Mouse (Mus musculus) neural tube, embryonic 11.5 days (tissue): ENCODE data around the gene Slc4a5. TPM values are rescaled to one million over a fixed set of nuclear protein-coding genes. Genes with fewer than 3 reads are reported as not detected.

Source experiments
- ATAC-seq: fragments of 200-750 bp; cut with Nextera tagmentation; 2 replicates; pipeline ENCODE4 v1.8.0; 2017; ENCODE audit warnings: moderate number of reproducible peaks, mild to moderate bottlenecking, moderate TSS enrichment, moderate library complexity; ENCODE audit not compliant: insufficient read depth, low FRiP score, low TSS enrichment
- DNase-seq: peaks from one replicate; pipeline ENCODE4 v3.0.0-alpha.2; 2015; ENCODE audit warnings: low spot score
- H3K27ac ChIP-seq: fragments of 300-500 bp; sonication (generic); 2 replicates; pipeline ENCODE4 v1.5.1; 2014; ENCODE audit warnings: low read depth, mild to moderate bottlenecking, low read length
- H3K27me3 ChIP-seq: fragments of 300-500 bp; sonication (generic); 2 replicates; pipeline ENCODE4 v1.6.1; 2014; ENCODE audit warnings: mild to moderate bottlenecking, low read length, mixed read lengths; ENCODE audit not compliant: control insufficient read depth, insufficient read depth
- H3K36me3 ChIP-seq: fragments of 300-500 bp; sonication (generic); 2 replicates; pipeline ENCODE4 v1.6.1; 2014; ENCODE audit warnings: mild to moderate bottlenecking, low read length, moderate library complexity, mixed read lengths; ENCODE audit not compliant: control insufficient read depth, insufficient read depth
- H3K4me1 ChIP-seq: fragments of 300-500 bp; sonication (generic); 2 replicates; pipeline ENCODE4 v1.6.1; 2014; ENCODE audit warnings: low read length, mixed read lengths; ENCODE audit not compliant: control insufficient read depth, insufficient read depth
- H3K4me2 ChIP-seq: fragments of 300-500 bp; sonication (generic); 2 replicates; pipeline ENCODE4 v1.6.1; 2014; ENCODE audit warnings: low read depth, mild to moderate bottlenecking, moderate library complexity
- H3K4me3 ChIP-seq: fragments of 300-500 bp; sonication (generic); 2 replicates; pipeline ENCODE4 v1.5.1; 2014; ENCODE audit warnings: low read depth, low read length
- H3K9ac ChIP-seq: fragments of 300-500 bp; sonication (generic); 2 replicates; pipeline ENCODE4 v1.6.1; 2014; ENCODE audit warnings: mild to moderate bottlenecking, low read length
- H3K9me3 ChIP-seq: fragments of 300-500 bp; sonication (generic); 2 replicates; pipeline ENCODE4 v1.6.1; 2016; ENCODE audit warnings: low read length; ENCODE audit not compliant: control insufficient read depth
- WGBS: fragments of 180-500 bp; shearing (Covaris S2); extraction: QIAGEN DNeasy Blood & Tissue Kit; methylation state at CpG from one replicate; pipeline ENCODE4 v1.1.7; 2014; 5-methylcytosine and 5-hydroxymethylcytosine counted together
- polyA plus RNA-seq: library from polyadenylated mRNA; unstranded; fragments of >200 nt; fragmentation: Nextera tagmentation; extraction: Ambion mirVana; gene quantifications from 2 replicates; pipeline ENCODE4 v1.2.1, GENCODE M21; 2014

Slc4a5 gene
- polyA plus RNA-seq, 1 experiment from 2014 or later, result 0.28 TPM

DNA sequence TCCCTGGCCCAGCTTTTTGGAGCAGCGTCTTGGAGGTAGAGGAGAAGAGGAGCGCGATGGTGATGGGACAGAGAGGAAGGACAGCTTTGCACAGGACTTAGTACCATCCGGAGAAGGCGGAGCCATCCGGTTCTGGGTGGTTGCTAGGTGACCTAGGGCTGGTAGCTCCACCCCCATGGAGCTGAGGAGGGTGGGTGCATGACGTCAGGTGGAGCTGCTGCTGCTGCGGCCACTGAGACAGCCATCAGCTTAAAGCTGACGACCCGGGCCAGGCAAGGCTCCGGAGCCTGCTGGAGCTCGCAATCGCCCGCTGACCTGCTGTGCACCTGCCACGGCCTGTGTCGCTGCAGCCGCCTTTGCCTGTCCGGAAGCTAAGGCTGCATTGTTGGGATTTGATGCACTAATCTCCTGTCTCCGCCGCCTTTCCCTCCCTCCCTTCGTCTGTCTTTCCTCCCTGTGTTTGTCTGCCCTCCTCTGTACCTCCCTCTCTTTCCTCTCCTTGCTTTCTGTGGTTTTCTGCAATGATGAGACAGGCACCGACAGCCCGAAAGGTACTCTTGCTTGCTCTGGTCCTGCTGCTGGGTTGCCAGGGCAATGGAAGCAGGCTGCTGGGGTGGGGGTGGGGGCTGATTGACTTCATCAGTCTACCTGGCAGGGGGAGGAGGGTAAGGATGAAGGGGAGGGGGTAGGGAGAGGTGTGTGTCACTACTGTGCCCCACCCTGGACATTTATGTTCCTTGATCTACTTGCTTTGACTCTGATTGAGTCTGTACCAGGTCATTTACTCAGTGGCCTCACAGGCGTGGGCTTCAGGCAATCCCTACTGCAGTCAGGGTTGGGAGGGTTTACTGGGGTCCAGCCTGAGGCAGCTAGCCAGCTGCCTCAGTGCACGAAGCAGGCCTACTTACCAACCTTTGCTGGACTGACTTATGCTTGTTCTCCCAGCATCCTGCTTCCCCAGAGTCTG is 33.5 kb upstream of the Slc4a5 start:
- Histone ChIP-seq H3K36me3 (peaks cover 16% of the 10 kb centered on the region), H3K9me3 (no peaks in the 10 kb centered on the region), H3K9ac (peak overlapping the region; percentile 69), H3K27ac (peak overlapping the region; percentile 75), H3K4me2 (peak overlapping the region; percentile 65), H3K4me3 (peak overlapping the region; percentile 37), H3K4me1 (peaks cover 20% of the 10 kb centered on the region), H3K27me3 (no peaks in the 10 kb centered on the region)
- peak; percentile 96 for ATAC-seq
- 10% methylated on average over 22 of the region's 25 CpGs for WGBS
- DNase-seq, result peak; percentile 88

DNA sequence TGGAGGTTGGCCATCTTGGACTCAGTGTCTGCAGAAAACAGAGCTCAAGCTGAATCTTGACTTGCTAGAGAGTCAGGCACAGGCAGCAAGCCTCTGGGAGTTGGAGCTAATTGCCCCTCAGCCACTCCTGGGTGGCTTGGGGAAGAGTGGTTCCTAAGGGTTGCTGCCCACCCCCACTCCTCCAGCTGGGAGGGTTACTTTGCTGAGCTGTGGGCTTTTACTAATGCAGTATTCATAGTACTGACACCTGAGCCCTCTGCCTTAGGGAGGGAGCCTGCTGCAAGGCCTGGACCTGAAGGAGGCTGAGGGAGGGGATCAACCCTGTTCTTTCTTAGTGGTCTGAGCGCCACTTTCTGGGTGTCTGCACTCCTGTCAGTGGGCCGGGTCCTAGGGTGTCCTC is 32.7 kb upstream of the Slc4a5 start:
- Histone ChIP-seq H3K27ac (0 out of 2 replicates have a peak overlapping the region, but pooled peaks have one; percentile 75), H3K4me3 (peak overlapping the region; percentile 37), H3K27me3 (no peaks in the 10 kb centered on the region), H3K9me3 (no peaks in the 10 kb centered on the region), H3K9ac (peak overlapping the region; percentile 69), H3K4me1 (peaks cover 20% of the 10 kb centered on the region), H3K36me3 (peaks cover 21% of the 10 kb centered on the region), H3K4me2 (peak overlapping the region; percentile 65)
- WGBS, result 82% methylated on average over 2 of the region's 2 CpGs
- ATAC-seq (no peak), DNase-seq (no peak)

DNA sequence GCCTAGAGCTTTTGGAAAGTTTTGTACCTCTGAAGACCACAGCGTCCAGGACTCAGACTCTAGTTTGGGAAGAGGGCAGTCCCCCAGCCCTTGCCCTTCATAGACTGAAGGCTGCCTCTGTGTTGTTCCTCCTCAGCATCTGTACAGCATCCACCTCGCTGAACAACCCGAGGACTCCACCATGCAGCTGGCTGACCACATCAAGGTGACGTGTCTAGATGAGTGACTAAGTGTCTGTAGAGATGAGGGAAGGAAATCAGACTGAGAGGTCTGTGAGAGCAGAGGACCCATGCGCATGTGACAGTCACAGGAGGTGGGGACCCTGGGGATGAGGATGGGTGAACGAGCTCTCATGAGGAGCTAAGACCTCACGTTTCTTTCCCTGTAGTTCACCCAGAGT is 26.1 kb upstream of the Slc4a5 start:
- ATAC-seq (no peak), DNase-seq (no peak)
- Histone ChIP-seq H3K9ac (no peak overlapping the region), H3K27ac (no peak overlapping the region), H3K4me3 (no peak overlapping the region), H3K4me2 (no peak overlapping the region), H3K9me3 (no peaks in the 10 kb centered on the region), H3K4me1 (no peaks in the 10 kb centered on the region), H3K36me3 (peaks cover 42% of the 10 kb centered on the region), H3K27me3 (no peaks in the 10 kb centered on the region)
- 92% methylated on average over 7 of the region's 7 CpGs for WGBS

DNA sequence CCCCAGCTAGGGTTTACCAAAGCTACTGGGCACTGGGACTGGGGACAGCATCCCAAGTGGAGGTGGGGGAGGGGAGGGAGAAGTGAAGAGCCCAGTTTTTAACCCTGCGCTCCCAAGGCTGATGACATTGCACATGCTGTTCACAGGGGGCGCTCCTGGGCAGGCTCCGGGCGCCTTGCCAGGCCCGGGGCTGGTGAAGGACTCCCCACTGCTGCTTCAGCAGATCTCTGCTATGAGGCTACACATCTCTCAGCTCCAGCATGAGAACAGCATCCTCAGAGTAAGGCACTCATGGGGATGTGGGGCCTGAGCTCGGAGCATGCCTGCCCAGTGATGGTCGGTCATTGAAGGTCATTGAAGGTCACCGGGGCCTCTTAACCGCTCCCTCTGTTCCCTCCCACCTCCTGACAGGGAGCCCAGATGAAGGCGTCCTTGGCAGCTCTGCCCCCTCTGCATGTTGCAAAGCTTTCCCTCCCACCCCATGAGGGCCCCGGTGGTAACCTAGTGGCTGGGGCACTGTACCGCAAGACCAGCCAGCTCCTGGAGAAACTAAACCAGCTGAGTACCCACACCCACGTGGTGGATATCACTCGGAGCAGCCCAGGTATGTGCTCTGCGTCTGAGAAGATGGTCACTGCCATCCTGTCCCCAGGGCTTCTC is 22.2 kb upstream of the Slc4a5 start:
- no peak for ATAC-seq
- H3K9ac ChIP-seq, result no peak overlapping the region
- DNase-seq, result peak; percentile 36
- WGBS, result 45% methylated on average over 15 of the region's 15 CpGs
- H3K9me3 ChIP-seq, result no peaks in the 10 kb centered on the region
- H3K4me1 ChIP-seq, result no peaks in the 10 kb centered on the region
- H3K36me3 ChIP-seq, result peaks cover 24% of the 10 kb centered on the region
- H3K4me3 ChIP-seq, result no peak overlapping the region
- H3K4me2 ChIP-seq, result no peak overlapping the region
- H3K27me3 ChIP-seq, result no peaks in the 10 kb centered on the region
- H3K27ac ChIP-seq, result no peak overlapping the region

DNA sequence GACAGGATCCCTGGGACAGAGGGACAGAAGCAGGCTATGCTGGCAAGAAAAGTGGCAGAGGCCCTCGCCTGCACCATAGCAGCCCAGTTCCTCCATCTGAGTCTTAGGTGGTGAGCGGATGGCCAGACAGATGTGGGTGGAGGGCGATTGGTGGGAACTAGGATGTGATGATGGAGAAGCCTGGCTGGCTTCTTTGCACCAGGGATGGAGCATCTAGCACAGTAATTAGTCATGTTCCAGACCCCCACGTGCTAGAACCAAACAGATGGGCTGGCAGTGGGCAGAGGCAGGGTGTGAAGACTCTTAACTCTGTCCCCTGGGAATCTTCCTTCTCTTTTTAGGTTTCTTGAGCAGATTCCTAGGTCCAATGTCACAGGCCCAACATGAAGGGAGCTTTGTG is 16.3 kb upstream of the Slc4a5 start:
- DNase-seq, result no peak
- Histone ChIP-seq H3K4me3 (no peak overlapping the region), H3K27ac (no peak overlapping the region), H3K9me3 (no peaks in the 10 kb centered on the region), H3K36me3 (peaks cover 5% of the 10 kb centered on the region), H3K4me2 (no peak overlapping the region), H3K9ac (no peak overlapping the region), H3K27me3 (no peaks in the 10 kb centered on the region), H3K4me1 (no peaks in the 10 kb centered on the region)
- WGBS, result 86% methylated on average over 4 of the region's 4 CpGs
- ATAC-seq, result no peak

DNA sequence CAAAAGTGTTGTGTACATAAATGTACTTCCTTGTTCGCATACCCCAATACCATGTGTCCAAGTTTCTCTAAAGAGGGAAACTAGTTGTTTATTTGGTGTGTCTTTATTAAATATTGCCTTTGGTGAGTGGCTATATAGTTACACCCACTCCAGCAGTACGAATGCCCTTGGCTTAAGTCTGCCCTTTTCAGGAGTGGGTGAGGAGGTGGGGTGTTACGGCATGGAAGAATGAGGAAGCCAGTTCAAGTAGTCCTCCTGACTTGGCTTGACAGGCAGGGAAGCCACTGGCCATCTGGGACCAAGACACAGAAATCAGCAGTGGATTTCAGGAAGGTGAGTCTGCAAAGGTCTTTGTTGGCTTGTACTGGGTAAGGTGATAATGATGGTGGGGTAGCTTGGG is 13.8 kb upstream of the Slc4a5 start:
- 90% methylated on average over 3 of the region's 3 CpGs for WGBS
- no peak overlapping the region for H3K9ac ChIP-seq
- ATAC-seq, result no peak

DNA sequence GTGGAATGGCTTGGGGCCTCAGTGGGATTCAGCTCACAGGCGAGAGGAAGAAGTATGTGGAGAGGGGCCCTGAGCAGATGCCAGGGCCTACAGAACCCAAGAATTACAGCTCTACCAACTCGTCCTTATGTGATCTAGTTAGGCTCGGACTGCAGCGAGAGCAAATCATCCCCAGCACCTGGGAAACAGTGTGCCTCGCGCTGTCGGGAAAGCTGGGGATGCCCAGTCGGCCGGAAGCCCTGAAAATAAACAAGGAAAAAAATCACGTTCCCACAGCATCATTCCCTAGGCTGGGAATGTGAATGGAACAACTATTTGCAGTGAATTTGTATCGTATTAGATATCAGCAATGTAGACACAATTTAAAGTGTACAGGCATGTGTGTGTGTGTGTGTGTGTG is 13.3 kb upstream of the Slc4a5 start:
- DNase-seq (no peak), ATAC-seq (no peak)
- Histone ChIP-seq H3K4me1 (no peaks in the 10 kb centered on the region), H3K4me2 (no peak overlapping the region), H3K9me3 (no peaks in the 10 kb centered on the region), H3K27me3 (no peaks in the 10 kb centered on the region), H3K36me3 (no peaks in the 10 kb centered on the region), H3K4me3 (no peak overlapping the region), H3K27ac (no peak overlapping the region), H3K9ac (no peak overlapping the region)
- WGBS, result 80% methylated on average over 11 of the region's 11 CpGs

More for the DNA sequence above, 13.8 kb upstream of the Slc4a5 start:
- Histone ChIP-seq H3K27ac (no peak overlapping the region), H3K36me3 (no peaks in the 10 kb centered on the region), H3K27me3 (no peaks in the 10 kb centered on the region), H3K4me2 (no peak overlapping the region), H3K4me3 (no peak overlapping the region), H3K4me1 (no peaks in the 10 kb centered on the region), H3K9me3 (no peaks in the 10 kb centered on the region)
- no peak for DNase-seq

DNA sequence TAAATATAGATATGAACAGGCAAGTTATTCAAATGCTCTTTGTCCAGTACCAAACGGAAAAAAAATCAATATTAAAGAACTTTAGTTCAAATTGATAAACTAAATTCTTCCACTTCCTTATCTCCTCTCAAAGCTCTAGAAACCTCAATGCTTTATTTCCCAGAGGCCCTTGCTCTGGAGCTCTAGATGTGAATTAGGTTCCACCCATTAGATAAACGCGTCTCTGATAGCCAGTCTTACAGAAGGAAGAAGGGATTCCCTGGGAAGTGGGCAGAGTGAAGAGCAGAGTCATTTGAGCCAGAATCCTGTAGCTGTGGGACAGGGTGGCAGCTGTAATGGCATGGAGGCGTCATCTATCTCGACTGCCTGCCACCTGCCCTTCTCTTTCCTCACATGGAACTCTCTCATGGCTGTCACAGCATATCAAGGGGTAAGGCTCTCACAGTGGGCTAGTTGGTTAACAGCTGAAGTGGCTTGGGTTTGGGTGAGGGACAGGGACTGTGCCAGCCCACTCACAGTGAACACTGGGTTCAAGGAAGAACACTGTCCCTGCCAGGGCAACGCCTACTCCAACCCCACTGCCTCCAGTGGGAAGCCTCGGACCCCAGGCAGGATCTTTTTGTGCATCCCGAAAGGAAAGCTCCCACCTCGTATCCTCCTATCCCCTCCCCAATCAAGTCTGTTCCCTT is 12.1 kb upstream of the Slc4a5 start:
- H3K4me1 ChIP-seq, result no peaks in the 10 kb centered on the region
- no peaks in the 10 kb centered on the region for H3K36me3 ChIP-seq
- no peak overlapping the region for H3K4me2 ChIP-seq
- no peak overlapping the region for H3K27ac ChIP-seq
- 76% methylated on average over 9 of the region's 9 CpGs for WGBS
- no peak overlapping the region for H3K9ac ChIP-seq
- H3K4me3 ChIP-seq, result no peak overlapping the region
- DNase-seq (no peak), ATAC-seq (no peak)
- no peaks in the 10 kb centered on the region for H3K9me3 ChIP-seq
- no peaks in the 10 kb centered on the region for H3K27me3 ChIP-seq
